Mouse (Mus musculus) cerebellum, postnatal 36 days (tissue): ENCODE data around the gene Zbtb2.
A peak's percentile ranks its signal among the peaks of the same experiment; 100 is the strongest.

ENCODE experiments used
- DNase-seq, 2 experiments: peaks; one replicate each; pipeline ENCODE4 v3.0.0; 2021 to 2022; ENCODE audit warnings: mixed read lengths in 2 of 2

Zbtb2 gene

GRCm38 (mm10) chr10:4384244-4384643 lies 3.7 kb downstream of the Zbtb2 start:
- DNase-seq: no peak

- DNase-seq: no peak
Measured at GRCm38 (mm10) chr10:4380748-4381147, 7.2 kb downstream of the Zbtb2 start.

- no peak for DNase-seq
Measured at GRCm38 (mm10) chr10:4376931-4377330, 11.0 kb downstream of the Zbtb2 start.

- DNase-seq: no peak
Measured at GRCm38 (mm10) chr10:4376461-4376860, 11.4 kb downstream of the Zbtb2 start.

GRCm38 (mm10) chr10:4375267-4375666 lies 12.6 kb downstream of the Zbtb2 start:
- no peak for DNase-seq

- DNase-seq: no peak
Measured at GRCm38 (mm10) chr10:4374734-4375133, 13.2 kb downstream of the Zbtb2 start.

- DNase-seq: no peak
Measured at GRCm38 (mm10) chr10:4374239-4374638, 13.7 kb downstream of the Zbtb2 start.

GRCm38 (mm10) chr10:4373558-4373957 lies 14.3 kb downstream of the Zbtb2 start:
- no peak for DNase-seq

- peak; percentile 39 to 62 for DNase-seq
Measured at GRCm38 (mm10) chr10:4372011-4372410, 15.9 kb downstream of the Zbtb2 start.

- no peak for DNase-seq
Measured at GRCm38 (mm10) chr10:4370105-4370504, 17.8 kb downstream of the Zbtb2 start.

GRCm38 (mm10) chr10:4364618-4365017 lies 23.3 kb downstream of the Zbtb2 start:
- DNase-seq: no peak

GRCm38 (mm10) chr10:4357435-4357834 lies 30.5 kb downstream of the Zbtb2 start:
- DNase-seq: no peak

GRCm38 (mm10) chr10:4356640-4357039 lies 31.3 kb downstream of the Zbtb2 start:
- no peak for DNase-seq

GRCm38 (mm10) chr10:4355882-4356451 lies 31.9 kb downstream of the Zbtb2 start:
- no peak for DNase-seq

GRCm38 (mm10) chr10:4354371-4355260 lies 33.3 kb downstream of the Zbtb2 start:
- no peak for DNase-seq

GRCm38 (mm10) chr10:4347591-4347990 lies 40.3 kb downstream of the Zbtb2 start:
- no peak for DNase-seq

- no peak for DNase-seq
Measured at GRCm38 (mm10) chr10:4347136-4347492, 40.8 kb downstream of the Zbtb2 start.

GRCm38 (mm10) chr10:4346489-4347135 lies 41.3 kb downstream of the Zbtb2 start:
- peak; percentile 91 to 94 for DNase-seq

- DNase-seq: peak; percentile 36 to 38
Measured at GRCm38 (mm10) chr10:4341430-4341829, 46.5 kb downstream of the Zbtb2 start.

- no peak for DNase-seq
Measured at GRCm38 (mm10) chr10:4338863-4339461, 48.9 kb downstream of the Zbtb2 start.

- DNase-seq: peak; percentile 55 to 64
Measured at GRCm38 (mm10) chr10:4334039-4334683, 53.7 kb downstream of the Zbtb2 start.

- peak; percentile 56 to 62 for DNase-seq
Measured at GRCm38 (mm10) chr10:4333319-4333718, 54.6 kb downstream of the Zbtb2 start.
